Mouse (Mus musculus) adrenal gland, postnatal 36 days (tissue): ENCODE measurements at regions not wholly inside any gene's neighbourhood (a gene's known extent, or its start where the extent isn't known, plus 50 kb on each side); places are given as distances from the start of the nearest gene placed in this dataset.
"Not testable (repeated sequence)": the region's sequence is repeated elsewhere in the genome, so short reads cannot be mapped to it uniquely, and the experiment has no call there.

Experiments
- DNase-seq, 2 experiments: peaks; one replicate each; pipeline ENCODE4 v3.0.0; 2021; ENCODE audit warnings: mixed read lengths in 1 of 2

- DNase-seq: peak; percentile 22 to 25
These were observed 62.1 kb upstream of the Adgrl1 start for GRCm38 (mm10) chr8:83837637-83838378.

GRCm38 (mm10) chr8:83829851-83830250 lies 70.1 kb upstream of the Adgrl1 start:
- DNase-seq: no peak

- DNase-seq: no peak
These were observed 74.8 kb upstream of the Adgrl1 start for GRCm38 (mm10) chr8:83824925-83825680.

GRCm38 (mm10) chr8:83819086-83819485 lies 78.0 kb upstream of the Adgre5 start:
- no peak for DNase-seq

- no peak for DNase-seq
These were observed 69.5 kb upstream of the Adgre5 start for GRCm38 (mm10) chr8:83810651-83811050.

GRCm38 (mm10) chr8:83805612-83806011 lies 64.5 kb upstream of the Adgre5 start:
- DNase-seq: peak in 1 of 2 experiments; percentile 3

- not testable (repeated sequence) for DNase-seq
These were observed 62.2 kb upstream of the Adgre5 start for GRCm38 (mm10) chr8:83803312-83803711.

GRCm38 (mm10) chr8:83802506-83802905 lies 61.4 kb upstream of the Adgre5 start:
- no peak for DNase-seq

- DNase-seq: no peak
These were observed 58.5 kb upstream of the Adgre5 start for GRCm38 (mm10) chr8:83799607-83799950.

- no peak for DNase-seq
These were observed 57.9 kb upstream of the Adgre5 start for GRCm38 (mm10) chr8:83798881-83799606.

GRCm38 (mm10) chr8:83793491-83794238 lies 52.5 kb upstream of the Adgre5 start:
- DNase-seq: no peak
